Mouse (Mus musculus): ENCODE data around the gene Dph1. TPM values are rescaled to one million over a fixed set of nuclear protein-coding genes. Genes with fewer than 3 reads are reported as not detected.

Dph1 gene
- total and polyA plus RNA-seq, 2 experiments from 2014 or later = 20.2 to 72.1 TPM

- H3K9ac ChIP-seq (replicated peaks; ENCODE audit: low read depth, low read length) = no peak overlapping the region
- H3K27me3 ChIP-seq (ENCODE audit: control insufficient read depth, insufficient read depth, low read length) = no peaks in the 10 kb centered on the region
- no peak overlapping the region for H3K4me3 ChIP-seq (ENCODE audit: low read depth, low read length)
- H3K4me1 ChIP-seq (ENCODE audit: control insufficient read depth, insufficient read depth) = peaks cover 24% of the 10 kb centered on the region
- peaks cover 42% of the 10 kb centered on the region for H3K36me3 ChIP-seq (replicated peaks; ENCODE audit: control insufficient read depth, insufficient read depth, low read length)
- TF ChIP-seq EP300 (IDR thresholded peaks at IDR 0.05; ENCODE audit: low read depth) (no peak), CTCF (IDR thresholded peaks at IDR 0.05; ENCODE audit: low read depth) (no peak)
- H3K4me2 ChIP-seq (ENCODE audit: low read depth, low read length) = no peak overlapping the region
- no peaks in the 10 kb centered on the region for H3K9me3 ChIP-seq (replicated peaks; ENCODE audit: control insufficient read depth, low read length)
- no peak for ATAC-seq (ENCODE audit: insufficient read depth, low read depth)
- no peak overlapping the region for H3K27ac ChIP-seq (ENCODE audit: low read depth)
- DNase-seq (ENCODE audit: low spot score) = no peak
- WGBS = 70% methylated on average over 2 of the region's 2 CpGs
These were observed 45.2 kb downstream of the Dph1 start for GRCm38 (mm10) chr11:75145841-75146240.

- H3K27me3 ChIP-seq (ENCODE audit: control insufficient read depth, insufficient read depth, low read length) = no peaks in the 10 kb centered on the region
- ATAC-seq (ENCODE audit: insufficient read depth, low read depth) (no peak), DNase-seq (ENCODE audit: low spot score) (no peak)
- peaks cover 44% of the 10 kb centered on the region for H3K4me1 ChIP-seq (ENCODE audit: control insufficient read depth, insufficient read depth)
- H3K27ac ChIP-seq (ENCODE audit: low read depth) = no peak overlapping the region
- H3K36me3 ChIP-seq (replicated peaks; ENCODE audit: control insufficient read depth, insufficient read depth, low read length) = peaks cover 31% of the 10 kb centered on the region
- no peak overlapping the region for H3K9ac ChIP-seq (replicated peaks; ENCODE audit: low read depth, low read length)
- H3K9me3 ChIP-seq (replicated peaks; ENCODE audit: control insufficient read depth, low read length) = no peaks in the 10 kb centered on the region
- WGBS = 67% methylated on average over 4 of the region's 4 CpGs
- no peak overlapping the region for H3K4me2 ChIP-seq (ENCODE audit: low read depth, low read length)
- TF ChIP-seq EP300 (IDR thresholded peaks at IDR 0.05; ENCODE audit: low read depth) = no peak
- no peak overlapping the region for H3K4me3 ChIP-seq (ENCODE audit: low read depth, low read length)
These were observed 48.3 kb downstream of the Dph1 start for GRCm38 (mm10) chr11:75142749-75143148.

GRCm38 (mm10) chr11:75141913-75142312 lies 49.1 kb downstream of the Dph1 start:
- 44% methylated on average over 1 of the region's 1 CpGs for WGBS
- no peaks in the 10 kb centered on the region for H3K9me3 ChIP-seq (replicated peaks; ENCODE audit: control insufficient read depth, low read length)
- no peak overlapping the region for H3K4me3 ChIP-seq (ENCODE audit: low read depth, low read length)
- peaks cover 31% of the 10 kb centered on the region for H3K36me3 ChIP-seq (replicated peaks; ENCODE audit: control insufficient read depth, insufficient read depth, low read length)
- no peak overlapping the region for H3K4me2 ChIP-seq (ENCODE audit: low read depth, low read length)
- H3K9ac ChIP-seq (replicated peaks; ENCODE audit: low read depth, low read length) = no peak overlapping the region
- peaks cover 37% of the 10 kb centered on the region for H3K4me1 ChIP-seq (ENCODE audit: control insufficient read depth, insufficient read depth)
- H3K27me3 ChIP-seq (ENCODE audit: control insufficient read depth, insufficient read depth, low read length) = no peaks in the 10 kb centered on the region
- DNase-seq (ENCODE audit: low spot score) (no peak), ATAC-seq (ENCODE audit: insufficient read depth, low read depth) (no peak)
- TF ChIP-seq EP300 (IDR thresholded peaks at IDR 0.05; ENCODE audit: low read depth) (no peak), CTCF (IDR thresholded peaks at IDR 0.05; ENCODE audit: low read depth) (no peak)
- H3K27ac ChIP-seq (ENCODE audit: low read depth) = peak overlapping the region; percentile 27; the same call in 1 of the 2 replicates

- no peak overlapping the region for H3K9ac ChIP-seq (replicated peaks; ENCODE audit: low read depth, low read length)
- no peak for TF ChIP-seq EP300 (IDR thresholded peaks at IDR 0.05; ENCODE audit: low read depth)
- no peak for TF ChIP-seq CTCF (IDR thresholded peaks at IDR 0.05; ENCODE audit: low read depth)
- peaks cover 31% of the 10 kb centered on the region for H3K36me3 ChIP-seq (replicated peaks; ENCODE audit: control insufficient read depth, insufficient read depth, low read length)
- H3K27ac ChIP-seq (ENCODE audit: low read depth) = 0 out of 2 replicates have a peak overlapping the region, but pooled peaks have one; percentile 79
- peaks cover 43% of the 10 kb centered on the region for H3K4me1 ChIP-seq (ENCODE audit: control insufficient read depth, insufficient read depth)
- ATAC-seq (ENCODE audit: insufficient read depth, low read depth) (no peak), DNase-seq (ENCODE audit: low spot score) (no peak)
- H3K4me3 ChIP-seq (ENCODE audit: low read depth, low read length) = no peak overlapping the region
- no peaks in the 10 kb centered on the region for H3K27me3 ChIP-seq (ENCODE audit: control insufficient read depth, insufficient read depth, low read length)
- 69% methylated on average over 3 of the region's 3 CpGs for WGBS
- no peaks in the 10 kb centered on the region for H3K9me3 ChIP-seq (replicated peaks; ENCODE audit: control insufficient read depth, low read length)
- H3K4me2 ChIP-seq (ENCODE audit: low read depth, low read length) = no peak overlapping the region
These were observed 50.0 kb downstream of the Dph1 start for GRCm38 (mm10) chr11:75141038-75141437.

GRCm38 (mm10) chr11:75140431-75140830 lies 50.6 kb downstream of the Dph1 start:
- ATAC-seq (ENCODE audit: insufficient read depth, low read depth) = no peak
- WGBS = 59% methylated on average over 5 of the region's 5 CpGs
- DNase-seq (ENCODE audit: low spot score) = no peak
- Histone ChIP-seq H3K27ac (ENCODE audit: low read depth) (peak overlapping the region; percentile 79), H3K4me3 (ENCODE audit: low read depth, low read length) (no peak overlapping the region), H3K4me2 (ENCODE audit: low read depth, low read length) (no peak overlapping the region), H3K9me3 (replicated peaks; ENCODE audit: control insufficient read depth, low read length) (no peaks in the 10 kb centered on the region), H3K36me3 (replicated peaks; ENCODE audit: control insufficient read depth, insufficient read depth, low read length) (peaks cover 31% of the 10 kb centered on the region), H3K9ac (replicated peaks; ENCODE audit: low read depth, low read length) (no peak overlapping the region), H3K27me3 (ENCODE audit: control insufficient read depth, insufficient read depth, low read length) (no peaks in the 10 kb centered on the region), H3K4me1 (ENCODE audit: control insufficient read depth, insufficient read depth) (peaks cover 41% of the 10 kb centered on the region)
- TF ChIP-seq EP300 (IDR thresholded peaks at IDR 0.05; ENCODE audit: low read depth) (no peak), CTCF (IDR thresholded peaks at IDR 0.05; ENCODE audit: low read depth) (no peak)

Measured in heart, postnatal 0 days (tissue).